Comparison of ENCODE assay signal across 21 mouse cellular contexts in the genomic region with DNA sequence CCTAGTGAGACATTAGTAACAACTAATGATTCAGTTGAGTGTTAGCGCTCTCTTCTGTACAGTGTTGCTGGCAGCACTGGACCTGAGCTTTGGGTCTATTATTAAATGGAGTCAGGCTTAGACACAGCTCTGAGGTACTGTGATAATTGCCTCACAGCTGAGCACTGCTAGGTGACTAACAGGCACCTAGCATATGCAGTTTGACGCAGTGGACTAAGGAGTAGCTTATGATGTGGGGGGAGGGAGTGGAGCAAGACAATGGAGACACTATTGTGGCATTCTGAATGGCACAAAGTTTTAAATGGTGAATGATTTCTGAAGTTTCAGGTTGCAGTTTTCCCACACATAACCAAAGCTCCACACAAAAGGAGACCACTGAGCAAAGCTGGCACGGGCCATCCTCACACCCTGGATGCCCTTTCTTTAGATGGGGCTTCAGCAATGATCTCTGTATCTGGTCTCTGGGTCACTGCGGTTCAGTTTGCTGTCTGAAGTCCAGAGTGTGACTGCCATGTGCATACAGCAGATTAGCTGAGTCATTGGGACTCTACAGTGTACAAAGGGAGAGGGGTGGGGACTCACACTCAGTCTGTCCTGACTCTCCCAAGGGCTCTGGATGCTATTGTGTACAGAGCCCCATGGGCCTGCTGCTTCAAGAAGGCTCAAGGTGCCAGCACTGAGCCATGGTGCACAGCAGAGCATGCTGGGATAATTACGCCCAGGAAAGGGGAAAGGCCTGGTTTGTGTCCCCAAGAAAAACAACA. TPM values are rescaled to one million over a fixed set of nuclear protein-coding genes. Genes with fewer than 3 reads are reported as not detected.
DNase-seq lines count a peak whose midpoint lies in the region; ATAC-seq and TF ChIP-seq lines count a peak whose summit lies in the region.
"Not testable (repeated sequence)": the region's sequence is repeated elsewhere in the genome, so short reads cannot be mapped to it uniquely, and the experiment has no call there.
"Had no signal": no experiment of that assay in that cellular context is flagged by ENCODE, and none has a peak within 500 bp of the region (broad histone marks: within the 10 kb centered on the region; RNA-seq: fewer than 3 reads in every experiment).

No protein-coding gene starts in this region.

- peak; percentile 45; the same call in 1 of the 2 replicates for ATAC-seq in common myeloid progenitor, adult 5-6 weeks (replicated peaks; ENCODE audit: low read depth, poor library complexity, severe bottlenecking)
- peak; percentile 66 for ATAC-seq in kidney, postnatal 0 days (replicated peaks; ENCODE audit: low FRiP score, low read depth)
- peak; percentile 84 for ATAC-seq in liver, embryonic 13.5 days (ENCODE audit: low read depth)
- peak; percentile 90 for ATAC-seq in liver, postnatal 0 days
- ATAC-seq in stomach, embryonic 14.5 days (ENCODE audit: insufficient number of reproducible peaks, insufficient read depth, low FRiP score, low read depth) = peak; percentile 63; the same call in 1 of the 2 replicates

- H3K4me2 ChIP-seq in kidney, postnatal 0 days (ENCODE audit: low read length); liver, embryonic 13.5 days; liver, postnatal 0 days (ENCODE audit: low read depth, low read length); stomach, embryonic 14.5 days (replicated peaks; ENCODE audit: low read depth, low read length): not testable (repeated sequence)

- not testable (repeated sequence) for TF ChIP-seq EP300 in liver, postnatal 0 days (IDR thresholded peaks at IDR 0.05; ENCODE audit: low read depth)

- 91% methylated on average over 5 of the region's 5 CpGs for WGBS in kidney, postnatal 0 days
- 75% methylated on average over 5 of the region's 5 CpGs for WGBS in liver, embryonic 13.5 days (ENCODE audit: insufficient replicate concordance)
- WGBS in liver, postnatal 0 days (ENCODE audit: insufficient replicate concordance) = 60% methylated on average over 4 of the region's 5 CpGs
- WGBS in stomach, embryonic 14.5 days = 78% methylated on average over 4 of the region's 5 CpGs

- TF ChIP-seq CTCF in kidney, postnatal 0 days (IDR thresholded peaks at IDR 0.05; ENCODE audit: low read depth); liver, postnatal 0 days (IDR thresholded peaks at IDR 0.05; ENCODE audit: low read depth): not testable (repeated sequence)

- H3K27ac ChIP-seq in kidney, postnatal 0 days; liver, embryonic 13.5 days; stomach, embryonic 14.5 days (ENCODE audit: low read length): not testable (repeated sequence)
- H3K27ac ChIP-seq in liver, postnatal 0 days (ENCODE audit: low read depth) = peak overlapping the region; percentile 34; the same call in 1 of the 2 replicates

- H3K4me3 ChIP-seq in kidney, postnatal 0 days (replicated peaks; ENCODE audit: low read depth, low read length); liver, embryonic 13.5 days (replicated peaks); liver, postnatal 0 days (ENCODE audit: low read depth, low read length); stomach, embryonic 14.5 days (ENCODE audit: low read depth, low read length): not testable (repeated sequence)

- H3K4me1 ChIP-seq in kidney, postnatal 0 days (replicated peaks; ENCODE audit: insufficient read depth, low read length); liver, postnatal 0 days (ENCODE audit: insufficient read depth); stomach, embryonic 14.5 days (ENCODE audit: control insufficient read depth, insufficient read depth, low read length): not testable (repeated sequence)
- peaks cover 18% of the 10 kb centered on the region for H3K4me1 ChIP-seq in liver, embryonic 13.5 days (replicated peaks)

- not testable (repeated sequence) for H3K9me3 ChIP-seq in kidney, postnatal 0 days (replicated peaks; ENCODE audit: low read length); liver, embryonic 13.5 days (replicated peaks); liver, postnatal 0 days (ENCODE audit: low read length); stomach, embryonic 14.5 days (ENCODE audit: control insufficient read depth, low read depth, low read length)

- H3K36me3 ChIP-seq in kidney, postnatal 0 days (ENCODE audit: insufficient read depth, low read length); liver, embryonic 13.5 days; liver, postnatal 0 days (replicated peaks; ENCODE audit: insufficient read depth, low read length); stomach, embryonic 14.5 days (ENCODE audit: control insufficient read depth, insufficient read depth, low read length): not testable (repeated sequence)

- peak; percentile 52 for DNase-seq in ES-CJ7 (ENCODE audit: low read depth, low spot score)
- peak; percentile 30 for DNase-seq in heart, adult 11 months
- not testable (repeated sequence) for DNase-seq in kidney, postnatal 0 days (ENCODE audit: low spot score); liver, embryonic 13.5 days; liver, postnatal 0 days

- not testable (repeated sequence) for H3K9ac ChIP-seq in kidney, postnatal 0 days (ENCODE audit: low read depth, low read length); liver, embryonic 13.5 days; liver, postnatal 0 days (replicated peaks); stomach, embryonic 14.5 days (replicated peaks; ENCODE audit: low read depth, low read length)

- not testable (repeated sequence) for H3K27me3 ChIP-seq in kidney, postnatal 0 days (ENCODE audit: insufficient read depth, low read length); liver, embryonic 13.5 days; liver, postnatal 0 days (ENCODE audit: insufficient read depth, low read length); stomach, embryonic 14.5 days (ENCODE audit: control insufficient read depth, insufficient read depth, low read length)

RNA-seq across cellular contexts. Expression of a gene that starts 14.5 kb away (rescaled TPM):
- 1.1 TPM in 1 of 2 replicates, not detected in the other for total RNA-seq in common myeloid progenitor, adult 5-6 weeks (2017)
- polyA plus RNA-seq in kidney, postnatal 0 days (2015; fragmentation: Nextera tagmentation; extraction: Ambion mirVana) = 19.1 and 20.2 TPM in 2 replicates
- 3.5 and 3.7 TPM in 2 replicates for polyA plus RNA-seq in liver, embryonic 13.5 days (2015; fragmentation: Nextera tagmentation; extraction: Ambion mirVana)
- 81.9 and 83.5 TPM in 2 replicates for polyA plus RNA-seq in liver, postnatal 0 days (2015; fragmentation: Nextera tagmentation; extraction: Ambion mirVana)
- polyA plus RNA-seq in stomach, embryonic 14.5 days (2014; fragmentation: Nextera tagmentation; extraction: Ambion mirVana) = 6.4 and 8.4 TPM in 2 replicates

RNA-seq across cellular contexts. Expression of a gene that starts 15.8 kb away (rescaled TPM):
- not detected in 2 replicates for total RNA-seq in common myeloid progenitor, adult 5-6 weeks (2017)
- polyA plus RNA-seq in kidney, postnatal 0 days (2015; fragmentation: Nextera tagmentation; extraction: Ambion mirVana) = 0.08 TPM in 1 of 2 replicates, not detected in the other
- 0.09 TPM in 1 of 2 replicates, not detected in the other for polyA plus RNA-seq in liver, embryonic 13.5 days (2015; fragmentation: Nextera tagmentation; extraction: Ambion mirVana)
- polyA plus RNA-seq in liver, postnatal 0 days (2015; fragmentation: Nextera tagmentation; extraction: Ambion mirVana) = 0.45 and 0.53 TPM in 2 replicates
- polyA plus RNA-seq in stomach, embryonic 14.5 days (2014; fragmentation: Nextera tagmentation; extraction: Ambion mirVana) = not detected in 2 replicates
- total RNA-seq: adrenal gland, adult 8-10 months; adrenal gland, postnatal 36 days; forebrain, postnatal 0 days; gastrocnemius, adult 18-20 months; gastrocnemius, postnatal 14 days; heart, postnatal 25 days had no signal
- polyA plus RNA-seq: CD4-positive, CD25-positive, alpha-beta regulatory T cell, adult 4 months; embryonic facial prominence, embryonic 11.5 days; embryonic facial prominence, embryonic 15.5 days; forebrain, embryonic 13.5 days; forebrain, postnatal 0 days; gonadal fat pad, adult 2 months; heart, embryonic 12.5 days; hindbrain, embryonic 10.5 days; hindbrain, embryonic 14.5 days had no signal
